Mouse (Mus musculus) ES-E14 (cell line): ENCODE results near the gene Setmar. TPM values are rescaled to one million over a fixed set of nuclear protein-coding genes. Genes with fewer than 3 reads are reported as not detected.

Experiments
- DNase-seq: peaks from one replicate; pipeline ENCODE4 v3.0.0-alpha.2; 2013; ENCODE audit warnings: low read depth, low spot score
- H3K27ac ChIP-seq: 2 replicates; pipeline ENCODE4 v1.5.1; 2012; ENCODE audit warnings: low read depth, mild to moderate bottlenecking, low read length, moderate library complexity, mixed read lengths; ENCODE audit not compliant: poor library complexity, insufficient read depth, severe bottlenecking
- H3K36me3 ChIP-seq: 2 replicates; pipeline ENCODE4 v1.6.1; 2012; ENCODE audit warnings: mild to moderate bottlenecking, low read length, moderate library complexity, mixed read lengths; ENCODE audit not compliant: control insufficient read depth, poor library complexity, insufficient read depth, severe bottlenecking
- H3K4me1 ChIP-seq, 2 experiments: fragments of 150-350 bp in 1 of 2; sonication (generic) in 1 of 2; 2 replicates each; pipeline ENCODE4 v1.6.1; 2012; ENCODE audit warnings: low read length in 2 of 2, mild to moderate bottlenecking in 1 of 2, mixed read lengths in 1 of 2; ENCODE audit not compliant: control insufficient read depth in 2 of 2, insufficient read depth in 2 of 2, poor library complexity in 1 of 2
- H3K4me3 ChIP-seq, 2 experiments: fragments of 150-350 bp in 1 of 2; sonication (generic) in 1 of 2; 2 replicates each; pipeline ENCODE4 v1.5.1; 2012; ENCODE audit warnings: low read length in 2 of 2, low read depth in 1 of 2, mild to moderate bottlenecking in 1 of 2, mixed read lengths in 1 of 2; ENCODE audit not compliant: insufficient read depth in 1 of 2, poor library complexity in 1 of 2, severe bottlenecking in 1 of 2
- H3K9ac ChIP-seq: 2 replicates; pipeline ENCODE4 v1.6.1; 2012; ENCODE audit warnings: low read depth, mild to moderate bottlenecking, low read length, mixed read lengths; ENCODE audit not compliant: poor library complexity, insufficient read depth, severe bottlenecking
- H3K9me3 ChIP-seq: fragments of 150-350 bp; sonication (generic); 2 replicates; pipeline ENCODE4 v1.6.1; 2012; ENCODE audit warnings: low read depth, mild to moderate bottlenecking, low read length; ENCODE audit not compliant: control insufficient read depth, insufficient read depth
- CHD2 ChIP-seq: IDR thresholded peaks from 2 replicates; pipeline ENCODE4 v1.6.1; 2014; ENCODE audit warnings: mild to moderate bottlenecking, low read depth, low read length, inconsistent platforms
- HCFC1 ChIP-seq: IDR thresholded peaks from 2 replicates; pipeline ENCODE4 v1.6.1; 2012; ENCODE audit warnings: low read length, inconsistent platforms, borderline replicate concordance; ENCODE audit not compliant: insufficient read depth
- MAFK ChIP-seq: IDR thresholded peaks from 2 replicates; pipeline ENCODE4 v1.6.1; 2014; ENCODE audit warnings: mild to moderate bottlenecking, low read depth, low read length, inconsistent platforms; ENCODE audit not compliant: insufficient read depth
- ZC3H11A ChIP-seq: IDR thresholded peaks from 2 replicates; pipeline ENCODE4 v1.6.1; 2012; ENCODE audit warnings: low read depth, mild to moderate bottlenecking, inconsistent platforms, low read length, borderline replicate concordance
- ZNF384 ChIP-seq: IDR thresholded peaks from 2 replicates; pipeline ENCODE4 v1.6.1; 2012; ENCODE audit warnings: low read depth, low read length, inconsistent platforms
- in situ Hi-C, 2 experiments: fragments of 600-800 bp; cut with MboI; formaldehyde crosslinking; loops; one replicate each; pipeline ENCODE4 v1.15.1; 2025; ENCODE audit warnings: low sequenced_read_pairs in 2 of 2, inconsistent platforms in 1 of 2; ENCODE audit not compliant: unreplicated experiment in 2 of 2
- total RNA-seq: library from RNA; depleted of rRNA; stranded (reverse); fragments of 300-350 nt; gene quantifications from 2 replicates; pipeline ENCODE4 v1.2.3, GENCODE M21; 2012; rRNA removed

Setmar gene
- total RNA-seq, 1 experiment: 3.3 TPM

GRCm38 (mm10) chr6:108114971-108115370, 50.1 kb downstream of the Setmar start:
- Histone ChIP-seq H3K36me3 (no peaks in the 10 kb centered on the region), H3K9ac (no peak overlapping the region), H3K9me3 (no peaks in the 10 kb centered on the region), H3K27ac (no peak overlapping the region), H3K4me1 (peaks cover 3 to 11% of the 10 kb centered on the region in 2 experiments), H3K4me3 (no peak overlapping the region)
- in situ Hi-C loops: loop anchor here in 1 of 2 experiments (25.0 kb wide), 1 partner anchor 272 kb away; no protein-coding TSS in a partner anchor
- TF ChIP-seq CHD2: no peak
- no peak for TF ChIP-seq ZC3H11A
- TF ChIP-seq ZNF384: no peak
- TF ChIP-seq MAFK: no peak
- no peak for TF ChIP-seq HCFC1
- no peak for DNase-seq

- no peak for TF ChIP-seq ZNF384
- no peak for TF ChIP-seq ZC3H11A
- TF ChIP-seq MAFK: no peak
- no peak for TF ChIP-seq HCFC1
- no peak for TF ChIP-seq CHD2
- Histone ChIP-seq H3K9me3 (no peaks in the 10 kb centered on the region), H3K4me1 (no peaks in the 10 kb centered on the region), H3K4me3 (no peak overlapping the region), H3K27ac (no peak overlapping the region), H3K9ac (no peak overlapping the region), H3K36me3 (no peaks in the 10 kb centered on the region)
- DNase-seq: no peak
- in situ Hi-C loops: loop anchor here in 1 of 2 experiments (25.0 kb wide), 1 partner anchor 269 kb away; no protein-coding TSS in a partner anchor
These were observed 53.0 kb downstream of the Setmar start for GRCm38 (mm10) chr6:108117881-108118280.

- H3K36me3 ChIP-seq: no peaks in the 10 kb centered on the region
- no peak for DNase-seq
- H3K9me3 ChIP-seq: no peaks in the 10 kb centered on the region
- TF ChIP-seq ZC3H11A: no peak
- TF ChIP-seq MAFK: no peak
- no peak for TF ChIP-seq CHD2
- no peak for TF ChIP-seq ZNF384
- no peak for TF ChIP-seq HCFC1
- no peak overlapping the region for H3K27ac ChIP-seq
- no peaks in the 10 kb centered on the region for H3K4me1 ChIP-seq
- H3K4me3 ChIP-seq: no peak overlapping the region
- in situ Hi-C loops: no loop called here
- H3K9ac ChIP-seq: no peak overlapping the region
These were observed 60.6 kb downstream of the Setmar start for GRCm38 (mm10) chr6:108125474-108125873.

GRCm38 (mm10) chr6:108126631-108127030, 61.8 kb downstream of the Setmar start:
- H3K4me1 ChIP-seq: no peaks in the 10 kb centered on the region
- H3K36me3 ChIP-seq: no peaks in the 10 kb centered on the region
- no peak overlapping the region for H3K27ac ChIP-seq
- TF ChIP-seq MAFK: no peak
- no peak for DNase-seq
- H3K9me3 ChIP-seq: no peaks in the 10 kb centered on the region
- in situ Hi-C loops: no loop called here
- H3K9ac ChIP-seq: no peak overlapping the region
- H3K4me3 ChIP-seq: no peak overlapping the region

Other genes with a start within 250 kb of the Setmar start
- gene Sumf1, start 120.5 kb downstream of the Setmar start, total RNA-seq: 26.5 and 43.6 TPM in 2 replicates
- 52.8 and 87.9 TPM in 2 replicates for gene Itpr1, start 148.1 kb downstream of the Setmar start, total RNA-seq